Mouse (Mus musculus): Measurements from ENCODE around the gene Slc7a8.

The Slc7a8 gene

GRCm38 (mm10) chr14:54736555-54737552, 44.9 kb downstream of the Slc7a8 start:
- DNase-seq (ENCODE audit: low spot score), result no peak

DNA sequence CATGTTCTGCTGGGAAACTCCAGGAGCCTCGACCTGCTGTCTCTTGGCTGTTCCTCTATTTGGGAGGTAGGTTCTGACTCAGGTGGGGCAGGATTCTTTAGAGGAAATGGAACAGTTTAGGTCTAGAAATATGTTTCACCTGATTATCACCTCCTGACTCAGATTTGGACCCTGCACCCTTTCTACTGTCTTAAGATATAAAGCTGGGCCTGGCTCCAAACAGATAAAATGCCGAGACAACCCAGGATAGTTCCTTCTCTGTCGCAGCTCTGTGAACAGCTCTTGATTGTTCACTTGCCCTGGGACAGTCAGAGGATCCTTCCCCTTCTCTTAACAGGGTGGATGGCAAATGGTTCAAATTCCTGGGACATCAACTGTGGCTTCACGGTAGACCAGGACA, 46.5 kb downstream of the Slc7a8 start:
- DNase-seq (ENCODE audit: low spot score), result no peak

DNA sequence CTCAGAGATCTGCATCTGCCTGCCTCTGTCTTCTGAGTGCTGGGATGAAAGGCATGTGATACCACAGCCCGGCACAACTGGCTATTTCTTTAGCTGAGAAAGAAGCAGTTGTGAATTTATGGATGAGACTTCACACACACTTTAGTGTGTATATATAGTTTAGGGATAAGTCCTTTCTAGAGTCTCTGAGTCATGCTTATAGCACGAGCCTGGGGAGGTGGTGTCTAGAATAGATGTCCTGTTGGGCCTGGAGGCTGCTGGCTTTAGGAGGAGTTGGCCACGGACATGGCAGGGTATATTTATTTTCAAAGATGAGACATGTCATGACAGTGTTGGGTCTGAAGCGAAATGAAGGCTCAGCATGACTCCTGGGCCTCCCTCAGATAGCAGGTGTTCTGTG, 47.7 kb downstream of the Slc7a8 start:
- DNase-seq (ENCODE audit: low spot score), result no peak

GRCm38 (mm10) chr14:54732206-54732605, 49.5 kb downstream of the Slc7a8 start:
- no peak for DNase-seq (ENCODE audit: low spot score)

GRCm38 (mm10) chr14:54730305-54730704, 51.4 kb downstream of the Slc7a8 start:
- no peak for DNase-seq (ENCODE audit: low spot score)

DNA sequence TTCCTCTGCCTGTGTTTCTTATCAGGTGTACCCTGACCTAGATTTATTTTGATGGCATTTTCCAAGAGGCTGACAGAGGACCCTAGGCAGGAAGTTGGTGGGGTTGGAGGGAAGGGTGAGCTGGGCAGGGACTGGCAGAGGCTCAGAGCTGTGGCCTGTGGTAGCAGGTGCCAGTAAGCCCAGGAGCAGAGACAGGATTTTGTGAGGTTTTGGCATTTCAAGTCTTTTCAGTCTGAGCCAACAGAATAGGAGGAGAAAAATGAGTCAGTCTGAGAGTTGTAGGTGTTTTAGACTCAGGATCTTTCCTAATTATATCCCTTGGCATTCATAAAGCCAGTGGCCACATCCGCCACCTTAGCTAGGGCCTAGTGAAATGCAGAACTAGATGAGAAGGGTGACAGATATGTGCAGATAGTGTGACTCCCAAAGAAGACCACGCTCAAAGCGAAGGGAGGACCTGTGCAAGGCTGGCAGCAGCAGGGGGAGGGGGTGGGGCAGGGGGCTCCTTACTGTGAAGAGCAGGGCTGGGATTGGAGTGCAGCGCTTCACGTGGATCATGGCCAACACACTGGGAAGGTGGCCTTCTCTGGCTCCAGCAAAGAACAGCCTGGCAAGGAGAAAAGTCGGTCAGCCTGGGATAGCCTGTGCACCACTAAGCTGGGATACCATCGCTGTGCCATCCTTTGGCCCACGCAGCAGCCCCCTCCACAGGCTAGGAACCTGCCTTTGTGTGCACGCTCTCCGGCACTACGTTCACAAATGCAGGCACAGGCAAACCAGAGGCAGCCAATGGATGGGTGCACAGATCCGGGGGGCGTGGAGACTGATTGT, 52.7 kb downstream of the Slc7a8 start:
- no peak for DNase-seq (ENCODE audit: low spot score)

DNA sequence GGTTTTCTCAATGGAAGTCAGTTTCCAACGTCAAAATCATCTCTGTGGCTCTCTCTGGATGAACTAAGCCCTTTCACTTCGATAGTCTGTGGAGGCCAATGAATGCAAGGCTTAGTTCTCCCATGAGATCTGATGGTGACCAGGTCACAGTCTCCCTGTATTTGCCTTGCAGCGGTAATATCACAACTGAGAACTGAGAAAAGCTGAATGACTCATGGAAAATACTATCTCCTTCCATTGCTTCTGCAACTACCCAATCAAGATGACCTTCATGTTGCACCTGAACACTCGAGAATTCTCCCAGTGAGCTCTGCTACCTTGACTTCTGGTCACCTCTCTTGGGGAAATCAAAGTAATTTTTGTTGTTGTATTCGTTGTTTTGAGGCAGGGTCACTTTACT, 54.2 kb downstream of the Slc7a8 start:
- DNase-seq (ENCODE audit: low spot score), result no peak

- DNase-seq (ENCODE audit: low spot score), result no peak
These were observed 57.7 kb downstream of the Slc7a8 start for GRCm38 (mm10) chr14:54724049-54724448.

GRCm38 (mm10) chr14:54721711-54722110, 60.0 kb downstream of the Slc7a8 start:
- DNase-seq (ENCODE audit: low spot score), result no peak

DNA sequence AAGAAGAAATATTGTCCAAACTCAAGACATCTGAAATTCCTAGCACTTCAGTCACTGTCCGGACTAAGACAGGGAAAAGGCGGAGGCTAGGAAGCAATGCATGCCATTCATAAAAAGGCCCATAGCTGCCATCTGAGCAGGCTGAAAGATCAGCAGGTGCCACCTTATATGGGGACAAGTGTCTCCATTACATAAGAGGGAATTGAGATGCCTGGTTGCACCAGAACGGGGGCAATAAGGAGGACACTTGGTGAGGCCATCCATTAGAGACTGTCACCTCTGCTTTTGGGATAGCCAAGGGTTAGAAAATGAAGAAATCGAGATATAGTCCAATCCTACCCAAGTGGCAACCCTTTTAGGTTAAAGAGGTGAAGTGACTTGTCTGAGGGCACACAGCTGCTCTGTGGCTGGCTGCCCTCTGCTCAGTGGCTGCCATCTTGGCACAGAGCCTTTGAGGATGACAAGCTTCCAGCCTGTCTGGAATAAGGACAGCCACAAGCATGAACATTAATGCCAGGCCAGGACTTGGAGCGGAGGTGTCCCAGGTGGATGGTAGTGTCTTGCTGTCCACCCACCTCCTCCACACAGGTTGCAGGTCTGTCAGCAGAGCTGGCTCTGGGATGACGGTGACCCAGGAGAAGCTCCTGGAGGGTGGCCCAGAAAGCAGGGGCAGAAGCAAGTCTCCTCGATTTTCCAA, 60.9 kb downstream of the Slc7a8 start:
- DNase-seq (ENCODE audit: low spot score), result no peak

DNA sequence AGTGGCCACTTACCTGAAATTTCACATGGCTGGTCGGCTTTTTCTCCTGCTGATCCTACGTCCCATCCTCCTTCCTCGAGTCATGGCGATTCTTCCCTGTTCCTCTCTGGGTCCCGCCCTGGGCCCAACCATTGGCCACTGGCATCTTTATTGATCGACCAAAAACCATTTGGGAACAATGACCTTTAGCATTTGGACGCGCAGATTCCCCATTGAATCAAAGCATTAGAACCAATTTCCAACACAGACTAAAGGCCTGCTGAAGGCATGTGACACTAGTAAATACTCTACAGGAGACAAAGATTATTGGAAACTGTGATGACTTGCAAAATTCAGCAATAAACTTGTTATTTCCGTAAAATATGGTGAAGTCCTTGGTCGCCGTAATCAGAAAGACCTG, 61.7 kb downstream of the Slc7a8 start:
- DNase-seq (ENCODE audit: low spot score), result no peak

- no peak for DNase-seq (ENCODE audit: low spot score)
These were observed 66.3 kb downstream of the Slc7a8 start for GRCm38 (mm10) chr14:54715402-54715801.

DNA sequence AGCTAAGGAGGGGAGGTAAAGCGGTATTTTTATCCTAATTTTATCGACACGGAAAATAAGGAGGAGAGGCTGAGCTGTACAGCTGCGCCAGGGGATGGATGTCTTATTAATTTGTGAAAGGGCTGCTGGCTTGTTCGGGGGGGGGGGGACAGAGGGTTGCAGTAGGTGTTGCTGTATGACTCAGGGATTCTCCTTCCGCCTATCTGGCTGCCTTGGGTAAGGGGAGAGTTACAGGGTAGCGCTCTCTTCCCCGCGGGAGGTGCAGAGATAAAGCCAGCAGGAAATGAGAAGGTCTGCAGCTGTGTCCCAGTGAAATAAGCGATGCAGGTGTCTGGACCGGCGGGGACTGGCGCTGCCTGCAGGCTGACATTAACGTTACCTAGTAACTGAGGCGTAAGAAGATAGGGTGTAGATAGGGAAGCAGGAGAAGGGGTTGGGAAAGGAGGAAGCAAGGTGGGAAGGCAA, 67.1 kb downstream of the Slc7a8 start:
- no peak for DNase-seq (ENCODE audit: low spot score)

DNA sequence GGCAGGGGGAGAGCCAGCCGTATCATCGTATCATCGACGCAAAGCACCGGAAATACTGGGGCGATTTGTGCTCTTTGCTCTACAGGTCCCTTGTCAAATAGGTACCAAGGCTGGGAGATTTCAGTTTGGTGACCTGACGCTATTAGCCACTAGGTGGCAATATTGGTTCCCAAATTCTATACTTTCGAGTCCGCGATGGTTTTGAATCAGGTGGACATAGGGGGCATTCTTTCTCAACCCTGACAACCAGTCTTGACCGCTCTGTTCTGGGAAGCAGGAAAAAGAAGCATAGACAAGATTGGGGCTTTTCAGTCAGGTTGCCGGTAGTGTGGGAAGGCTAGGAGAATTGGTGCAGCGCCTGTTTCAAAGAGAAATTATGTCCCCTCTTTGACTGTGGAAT, 67.6 kb downstream of the Slc7a8 start:
- DNase-seq (ENCODE audit: low spot score), result peak; percentile 65

GRCm38 (mm10) chr14:54712861-54713260, 68.9 kb downstream of the Slc7a8 start:
- no peak for DNase-seq (ENCODE audit: low spot score)

- no peak for DNase-seq (ENCODE audit: low spot score)
These were observed 69.7 kb downstream of the Slc7a8 start, which contains the start of gene Cebpe for GRCm38 (mm10) chr14:54712074-54712473. Cebpe (minus strand) TSS chr14:54712174.

GRCm38 (mm10) chr14:54709054-54709453, 72.7 kb downstream of the Slc7a8 start:
- DNase-seq (ENCODE audit: low spot score), result no peak

GRCm38 (mm10) chr14:54706589-54707320, 75.0 kb downstream of the Slc7a8 start:
- no peak for DNase-seq (ENCODE audit: low spot score)

DNA sequence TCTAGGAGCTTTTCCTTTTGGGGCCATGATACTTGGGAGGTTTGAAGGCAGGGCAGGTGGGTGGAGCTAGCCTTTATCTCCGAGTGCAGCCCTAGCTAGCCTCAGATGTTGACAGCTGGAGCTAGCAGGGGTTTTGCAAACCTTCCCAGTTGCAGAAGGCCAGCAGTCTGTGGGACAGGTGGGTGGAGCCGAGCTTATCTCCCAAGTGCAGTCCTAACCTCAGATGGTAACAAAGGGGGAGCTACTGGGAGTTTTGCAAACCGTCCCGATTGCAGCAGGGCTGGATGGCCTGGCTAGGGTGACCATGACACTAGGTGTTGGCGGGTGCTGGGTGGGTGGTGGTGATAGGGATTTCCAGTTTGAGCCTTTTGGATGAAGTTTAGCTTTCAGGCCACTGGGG, 75.9 kb downstream of the Slc7a8 start:
- DNase-seq (ENCODE audit: low spot score), result no peak

DNA sequence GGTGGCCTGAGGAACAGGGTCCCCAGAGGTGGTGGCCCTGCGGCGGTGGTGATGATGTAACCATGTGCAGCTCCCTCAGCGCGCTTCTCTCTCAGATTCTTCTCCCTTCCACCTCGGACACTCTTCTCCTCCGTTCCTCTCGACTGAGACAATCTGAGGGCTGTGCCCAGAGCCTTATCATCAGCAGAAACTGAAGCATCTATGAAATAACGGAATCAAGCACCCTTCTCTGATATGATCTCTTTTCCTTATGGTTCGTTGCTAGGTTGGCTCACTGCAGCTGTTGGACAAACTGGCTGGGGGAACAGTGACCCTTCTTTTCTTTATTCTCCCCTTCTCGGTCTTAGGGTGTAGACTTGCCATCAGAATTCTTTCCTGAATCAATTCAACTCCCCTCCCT, 78.5 kb downstream of the Slc7a8 start:
- no peak for DNase-seq (ENCODE audit: low spot score)

DNA sequence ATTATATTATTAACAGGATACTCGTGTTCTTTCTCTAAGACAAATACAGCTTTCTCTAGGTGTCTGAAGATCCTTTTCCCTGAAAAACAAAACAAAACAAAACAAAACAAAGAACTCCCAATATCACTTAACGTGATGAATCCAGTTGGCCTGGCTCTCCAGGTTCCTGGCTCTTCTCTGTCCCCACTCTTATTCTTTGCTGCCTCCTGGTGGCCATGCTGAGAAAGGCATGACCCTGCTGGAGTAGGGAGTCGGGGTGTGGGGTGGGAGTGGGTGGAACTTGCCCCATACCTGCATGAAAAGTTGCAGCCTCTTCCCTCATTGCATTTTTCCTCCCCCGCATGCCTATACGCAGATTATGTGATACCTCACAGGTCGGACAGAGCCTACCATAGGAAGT, 80.4 kb downstream of the Slc7a8 start:
- peak; percentile 87 for DNase-seq (ENCODE audit: low spot score)

All from urinary bladder, postnatal 14 days (tissue).